Mouse (Mus musculus): Measurements from ENCODE around the gene Abcc4. TPM values are rescaled to one million over a fixed set of nuclear protein-coding genes. Genes with fewer than 3 reads are reported as not detected.
A peak's percentile ranks its signal among the peaks of the same experiment; 100 is the strongest.

Abcc4 gene
- total RNA-seq, 2 experiments from 2014 or later: 10.1 to 12.5 TPM

DNA sequence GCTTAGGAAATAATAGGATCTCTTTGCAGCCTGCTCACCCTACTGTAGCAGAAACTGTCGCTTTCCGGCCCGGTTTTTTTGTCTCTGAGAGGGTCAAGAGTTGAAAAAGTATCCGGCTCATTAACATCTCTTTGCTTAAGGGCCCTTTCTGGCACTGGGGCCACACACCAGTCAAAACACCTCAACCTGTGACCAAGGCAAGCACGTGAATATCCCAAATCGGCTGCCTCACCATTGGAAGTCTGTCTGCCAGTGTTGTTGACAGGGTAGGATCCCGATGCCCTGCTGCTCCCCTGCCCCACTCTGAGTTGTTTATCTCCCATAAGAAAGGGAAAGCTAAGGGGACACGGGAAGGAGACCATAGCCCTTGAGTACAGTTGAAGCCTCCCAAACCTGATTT is 7.8 kb upstream of the Abcc4 start:
- ATAC-seq (replicated peaks; ENCODE audit: low FRiP score, poor library complexity, severe bottlenecking): no peak

DNA sequence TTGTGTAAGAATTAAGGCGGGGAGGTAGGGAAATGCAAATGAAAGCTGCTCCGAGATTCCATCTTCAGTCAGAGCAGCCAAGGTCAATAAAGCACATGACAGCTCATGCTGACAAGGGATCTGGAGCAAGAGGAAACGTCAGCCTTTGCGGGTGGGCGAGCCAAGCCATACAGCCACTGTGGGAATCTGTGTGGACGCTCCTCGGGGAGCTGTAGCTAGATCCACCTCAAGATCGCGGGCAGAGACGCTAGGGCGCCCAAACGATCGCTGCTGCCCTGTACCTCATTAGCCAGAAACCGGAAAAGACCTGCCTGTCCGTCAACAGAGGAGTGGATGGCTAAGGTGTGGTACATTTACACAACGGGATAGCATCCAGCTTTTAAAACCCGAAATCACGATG is 7.4 kb upstream of the Abcc4 start:
- ATAC-seq (replicated peaks; ENCODE audit: low FRiP score, poor library complexity, severe bottlenecking): no peak

DNA sequence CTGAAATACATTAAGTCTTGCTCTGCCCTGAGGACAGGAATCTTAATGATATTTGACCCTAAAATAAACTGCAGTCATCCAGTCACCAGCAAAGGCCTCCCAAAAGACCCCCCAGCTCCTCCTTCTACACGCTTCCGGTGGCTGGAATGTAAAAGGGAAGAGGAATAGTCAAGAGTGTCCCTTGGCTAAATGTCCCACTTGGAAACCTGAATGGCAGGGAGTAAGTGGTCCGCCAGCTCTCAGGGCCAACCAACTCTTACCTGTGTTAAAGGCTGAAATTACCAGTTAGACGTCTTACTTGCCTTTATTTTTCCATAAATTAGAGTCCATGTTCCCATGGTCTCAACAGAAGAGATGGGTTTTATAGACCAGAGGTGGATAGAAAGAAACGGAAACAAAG is 6.9 kb upstream of the Abcc4 start:
- no peak for ATAC-seq (replicated peaks; ENCODE audit: low FRiP score, poor library complexity, severe bottlenecking)

DNA sequence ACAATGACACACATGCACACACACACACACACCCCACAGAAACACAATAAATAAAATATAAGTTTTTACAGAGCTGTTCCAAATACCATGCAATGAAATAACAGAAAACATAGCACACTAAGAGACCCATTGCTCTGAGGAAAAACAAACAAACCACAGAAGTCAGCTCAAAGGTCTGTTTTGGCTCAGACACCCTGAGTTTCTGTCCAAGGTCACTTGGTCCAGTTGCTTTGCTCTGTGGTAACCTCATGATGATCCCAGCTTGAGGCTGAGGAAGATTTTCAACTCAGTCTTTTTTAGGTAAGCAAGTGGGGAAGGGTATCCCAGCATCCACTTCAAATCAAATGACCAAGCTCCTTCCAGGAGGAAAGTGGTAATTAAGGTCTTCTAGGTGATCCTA is 4.9 kb upstream of the Abcc4 start:
- ATAC-seq (replicated peaks; ENCODE audit: low FRiP score, poor library complexity, severe bottlenecking): no peak

DNA sequence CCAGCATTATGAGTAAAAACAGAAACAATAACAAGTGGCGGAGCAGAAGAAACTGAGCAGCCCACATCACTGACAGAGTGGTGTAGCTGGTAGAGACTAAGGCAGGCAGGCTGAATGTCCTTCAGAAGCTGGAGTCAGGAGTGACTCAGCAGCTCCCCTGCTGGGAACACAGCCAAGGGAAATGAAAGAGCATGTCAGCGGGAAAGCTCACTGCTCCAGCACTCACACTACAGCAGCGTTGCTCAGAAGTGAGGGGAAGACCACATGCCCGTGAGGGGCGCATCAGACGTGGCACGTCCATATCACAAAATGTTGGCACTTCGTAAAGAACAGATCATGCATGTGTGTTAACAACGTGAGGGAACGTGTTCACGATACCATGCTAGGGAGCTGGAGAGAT is 3.7 kb upstream of the Abcc4 start:
- peak; percentile 88 for ATAC-seq (replicated peaks; ENCODE audit: low FRiP score, poor library complexity, severe bottlenecking)

DNA sequence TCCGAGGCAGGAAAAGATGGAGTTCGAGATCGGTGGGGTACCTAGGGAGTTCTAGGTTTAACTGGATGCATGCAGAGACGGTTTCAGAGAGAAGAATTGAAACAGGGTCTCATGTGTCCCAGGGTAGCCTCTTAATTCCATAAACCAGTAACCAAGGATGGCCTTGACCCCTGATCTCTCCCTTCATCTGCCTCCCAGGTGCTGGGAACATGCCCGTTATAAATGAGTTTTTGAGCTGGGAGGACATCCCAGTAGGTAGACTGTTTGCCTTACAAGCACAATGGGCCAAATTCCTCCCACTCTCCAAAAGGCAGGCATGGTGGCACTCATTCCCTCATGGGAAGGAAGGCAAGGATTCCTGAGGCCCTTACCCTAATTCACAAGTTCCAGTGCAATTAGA is 2.1 kb upstream of the Abcc4 start:
- no peak for ATAC-seq (replicated peaks; ENCODE audit: low FRiP score, poor library complexity, severe bottlenecking)

DNA sequence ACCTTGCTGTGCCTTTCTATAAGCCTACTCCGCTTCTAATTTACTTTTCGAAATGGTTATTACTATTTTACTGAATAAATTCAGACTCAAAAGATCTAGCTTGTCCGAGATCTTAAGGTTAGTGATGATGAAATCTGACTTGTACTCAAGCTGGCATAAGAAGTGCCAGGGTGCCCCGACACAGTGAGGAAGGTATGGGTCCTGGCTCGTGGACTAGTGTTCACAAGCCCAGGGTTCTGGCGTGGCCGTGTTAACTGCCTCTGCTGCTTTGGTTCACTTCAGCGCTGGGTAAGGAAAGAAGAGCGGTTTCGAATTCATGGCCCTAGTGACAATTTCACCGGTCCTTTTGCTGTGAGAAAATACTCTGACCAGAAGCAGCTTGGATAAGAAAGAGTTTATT is 943 bp upstream of the Abcc4 start:
- no peak for ATAC-seq (replicated peaks; ENCODE audit: low FRiP score, poor library complexity, severe bottlenecking)

DNA sequence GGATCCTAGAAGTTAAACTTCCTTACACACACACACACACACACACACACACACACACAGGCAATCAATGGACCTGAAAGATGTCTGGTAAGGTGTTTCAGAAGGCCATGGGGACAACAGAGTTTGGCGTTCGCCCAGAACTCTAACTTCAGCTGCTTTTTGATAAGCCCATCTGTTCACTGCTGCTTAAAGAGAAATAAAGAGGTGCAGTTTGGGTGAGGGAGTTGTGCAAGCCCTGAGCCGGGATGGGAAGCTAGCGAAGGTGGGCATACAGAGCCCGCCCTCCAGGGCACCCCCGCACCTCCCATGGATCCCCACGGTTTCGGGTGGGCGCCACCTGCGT is 583 bp downstream of the Abcc4 start:
- ATAC-seq (replicated peaks; ENCODE audit: low FRiP score, poor library complexity, severe bottlenecking): 0 out of 2 replicates have a peak, but pooled peaks have one; percentile 24

DNA sequence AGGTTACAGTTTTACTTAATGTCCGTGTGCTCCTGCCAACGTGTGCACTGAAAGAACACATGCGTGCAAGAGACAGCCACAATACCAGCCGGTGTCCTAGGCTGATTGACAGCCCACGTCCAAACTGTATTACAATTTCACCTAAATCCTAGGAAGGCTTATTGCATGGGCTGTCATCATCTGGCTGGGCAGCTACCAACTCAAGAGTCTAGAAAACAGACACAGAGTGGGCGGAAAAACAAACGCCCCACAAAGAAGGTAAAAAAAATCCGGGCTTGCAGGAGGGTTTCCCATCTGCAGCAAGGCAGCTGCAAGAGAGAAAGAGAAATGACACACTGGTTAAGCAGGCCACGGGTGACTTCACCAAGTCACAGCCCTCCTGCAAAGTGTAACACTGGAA is 2.7 kb downstream of the Abcc4 start:
- ATAC-seq (replicated peaks; ENCODE audit: low FRiP score, poor library complexity, severe bottlenecking): no peak

DNA sequence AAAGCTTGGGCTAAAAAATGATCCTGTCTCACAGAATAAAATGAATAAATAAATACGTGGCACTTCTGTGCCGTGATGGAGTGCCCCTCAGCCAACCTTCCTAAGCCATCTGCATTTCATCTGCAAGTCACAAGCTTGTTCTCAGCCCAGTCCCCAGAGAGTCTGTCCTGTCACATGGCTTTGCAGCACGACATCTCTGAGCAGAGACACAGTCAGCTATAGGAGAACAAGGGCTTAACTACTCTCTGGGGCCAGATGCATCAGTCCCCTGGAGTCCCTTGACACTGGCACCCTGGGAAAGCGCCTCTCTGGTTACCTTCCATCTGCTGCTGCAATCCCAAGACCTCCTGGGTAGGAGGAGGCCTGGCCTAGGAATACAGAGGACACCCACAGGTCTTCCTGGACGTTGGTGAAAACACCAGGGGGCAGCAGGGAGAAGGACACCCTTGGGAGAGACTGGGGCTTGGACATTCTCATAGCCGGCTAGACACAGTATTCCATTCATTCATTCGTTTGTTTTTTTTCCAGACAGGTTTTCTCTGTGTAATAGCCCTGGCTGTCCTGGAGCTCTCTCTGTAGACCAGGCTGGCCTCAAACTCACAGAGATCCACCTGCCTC is 3.9 kb downstream of the Abcc4 start:
- no peak for ATAC-seq (replicated peaks; ENCODE audit: low FRiP score, poor library complexity, severe bottlenecking)

DNA sequence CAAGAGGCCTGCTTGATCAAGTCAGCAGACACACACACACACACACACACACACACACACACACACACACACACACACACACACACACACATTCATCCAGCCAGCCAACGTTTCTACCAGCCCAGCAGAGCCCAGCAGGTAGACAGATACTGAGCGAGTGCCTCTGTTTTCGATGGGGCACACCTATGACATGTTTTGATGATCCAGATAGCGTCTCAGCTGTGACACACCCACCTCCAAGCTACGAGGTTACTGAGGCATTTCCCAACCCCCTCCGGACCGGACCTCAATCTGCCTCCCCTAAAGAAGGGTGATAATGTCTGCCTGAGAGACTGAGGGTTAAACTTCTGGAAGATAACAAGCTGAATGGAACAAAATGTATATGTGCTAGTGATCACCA is 5.4 kb downstream of the Abcc4 start:
- no peak for ATAC-seq (replicated peaks; ENCODE audit: low FRiP score, poor library complexity, severe bottlenecking)

DNA sequence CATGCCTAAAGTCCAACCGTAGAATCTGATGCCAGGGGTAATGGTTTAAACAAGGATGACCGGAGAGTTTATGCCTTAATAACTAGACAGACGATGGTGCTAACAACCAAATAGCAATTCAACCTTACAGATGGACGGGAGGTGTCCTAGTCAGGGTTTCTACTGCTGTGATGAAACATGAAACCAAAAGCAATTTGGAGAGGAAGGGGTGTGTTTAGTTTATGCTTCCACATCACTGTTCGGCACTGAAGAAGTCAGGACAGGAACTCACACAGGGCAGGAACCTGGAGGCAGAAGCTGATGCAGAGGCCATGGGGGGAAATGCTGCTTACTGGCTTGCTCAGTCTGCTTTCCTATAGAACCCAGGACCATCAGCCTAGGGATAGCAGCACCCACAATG is 6.1 kb downstream of the Abcc4 start:
- no peak for ATAC-seq (replicated peaks; ENCODE audit: low FRiP score, poor library complexity, severe bottlenecking)

DNA sequence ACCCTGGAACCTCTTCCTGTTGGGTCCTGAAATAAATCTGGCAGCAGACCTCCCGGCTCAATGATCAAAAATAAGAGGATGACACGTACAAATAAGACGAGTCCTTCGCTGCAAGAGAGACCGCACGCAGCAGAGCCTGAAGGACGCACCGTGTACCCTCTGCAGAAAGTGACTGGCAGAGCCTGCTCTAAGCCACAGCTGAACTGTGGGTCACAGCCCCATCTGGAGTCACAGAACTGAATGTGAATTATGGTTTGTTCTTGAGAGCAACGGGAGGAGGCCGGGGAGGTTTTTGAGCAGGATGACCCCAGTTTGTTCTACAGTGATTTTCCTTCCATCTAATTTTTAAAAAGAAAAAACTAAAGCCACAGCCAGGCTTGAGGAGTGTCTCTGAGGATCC is 6.5 kb downstream of the Abcc4 start:
- no peak for ATAC-seq (replicated peaks; ENCODE audit: low FRiP score, poor library complexity, severe bottlenecking)

DNA sequence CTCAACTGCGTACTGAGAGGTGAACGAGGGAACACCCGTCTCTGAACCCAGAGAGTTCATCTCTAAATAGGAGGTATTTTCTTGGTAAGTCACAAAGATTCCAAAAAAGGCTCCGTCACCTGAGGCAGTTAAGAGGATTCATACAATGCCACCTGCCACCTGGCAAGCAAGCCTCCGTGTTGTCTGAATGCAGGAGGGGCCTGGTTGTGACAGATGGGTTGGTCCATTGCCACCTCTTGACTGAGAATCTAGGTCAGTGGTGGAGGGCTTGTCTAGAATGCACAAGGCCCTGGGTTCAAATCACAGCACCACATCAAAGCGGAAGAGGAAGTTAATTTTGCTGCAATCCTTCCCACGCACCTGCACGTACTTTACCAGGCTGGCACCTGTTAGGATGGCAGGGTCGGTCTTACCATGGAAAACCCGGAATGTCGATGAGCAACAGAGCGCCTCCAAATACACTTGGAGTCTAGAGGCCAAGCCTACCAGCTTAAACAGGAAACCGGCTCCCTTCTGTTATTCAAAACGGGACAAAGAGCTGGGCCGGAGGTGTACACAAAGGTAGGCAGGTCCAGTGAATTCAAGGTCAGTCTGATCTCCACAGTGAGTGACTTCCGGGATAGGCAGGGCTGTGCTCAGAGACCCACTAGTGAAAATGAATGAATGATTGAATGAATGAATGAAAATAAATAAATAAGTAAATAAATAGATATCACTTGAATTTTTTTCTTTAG is 9.3 kb downstream of the Abcc4 start:
- ATAC-seq (replicated peaks; ENCODE audit: low FRiP score, poor library complexity, severe bottlenecking): no peak

DNA sequence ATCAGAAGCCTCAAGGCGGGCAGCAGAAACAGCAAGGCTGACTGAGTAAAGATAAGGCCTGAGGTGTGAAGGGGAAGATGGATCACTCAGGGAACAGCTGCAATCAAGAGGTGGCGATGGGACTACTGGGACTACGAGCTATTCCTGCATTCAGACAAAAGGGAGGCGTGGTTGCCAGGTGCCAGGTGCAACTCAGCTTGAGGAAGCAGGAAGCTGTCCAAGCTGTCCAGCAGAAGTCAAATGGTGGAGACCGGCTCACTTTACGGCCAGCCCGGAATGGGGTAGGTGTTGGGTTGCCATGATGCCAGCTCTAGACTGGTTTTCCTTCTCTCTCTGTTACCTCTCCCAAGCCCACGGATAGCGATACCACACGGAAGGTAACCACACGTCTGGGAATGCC is 10.2 kb downstream of the Abcc4 start:
- ATAC-seq (replicated peaks; ENCODE audit: low FRiP score, poor library complexity, severe bottlenecking): no peak

DNA sequence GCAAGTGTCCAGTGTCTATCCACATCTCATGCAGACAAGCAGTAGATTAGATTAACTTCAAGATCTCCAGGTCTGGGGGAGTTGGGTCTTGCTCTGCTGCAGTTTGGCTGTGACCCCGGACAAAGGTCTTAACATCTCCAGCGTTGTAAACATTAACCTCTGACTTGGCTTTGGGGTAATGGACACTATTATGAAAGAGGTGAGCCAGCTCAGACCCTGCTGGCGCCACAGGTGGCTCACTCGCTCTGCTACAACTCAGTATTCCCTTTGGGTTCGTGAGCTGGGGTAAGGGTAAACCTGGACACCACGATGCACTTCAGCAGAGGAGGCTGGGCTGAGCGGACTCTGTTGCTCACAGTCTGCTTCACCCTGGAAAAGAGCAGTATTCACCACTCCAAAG is 11.7 kb downstream of the Abcc4 start:
- ATAC-seq (replicated peaks; ENCODE audit: low FRiP score, poor library complexity, severe bottlenecking): no peak

DNA sequence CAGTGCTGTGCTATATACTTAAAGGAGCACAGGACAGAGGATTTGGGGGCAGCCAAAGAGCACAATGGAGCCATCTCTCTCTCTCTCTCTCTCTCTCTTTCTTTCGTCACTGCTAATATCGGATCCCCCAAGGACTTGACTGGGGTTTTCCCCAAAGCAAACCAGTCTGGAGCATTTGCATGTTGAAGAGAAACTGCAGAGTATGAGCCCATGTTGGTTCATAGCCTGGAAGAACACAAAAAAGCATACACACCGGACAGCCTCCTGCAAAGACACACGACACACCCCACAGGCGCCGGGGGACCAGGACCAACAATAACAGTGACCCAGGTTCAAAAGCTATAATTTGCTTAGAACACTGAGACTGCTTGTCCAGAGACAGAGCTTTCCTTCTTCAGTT is 14.1 kb downstream of the Abcc4 start:
- no peak for ATAC-seq (replicated peaks; ENCODE audit: low FRiP score, poor library complexity, severe bottlenecking)

DNA sequence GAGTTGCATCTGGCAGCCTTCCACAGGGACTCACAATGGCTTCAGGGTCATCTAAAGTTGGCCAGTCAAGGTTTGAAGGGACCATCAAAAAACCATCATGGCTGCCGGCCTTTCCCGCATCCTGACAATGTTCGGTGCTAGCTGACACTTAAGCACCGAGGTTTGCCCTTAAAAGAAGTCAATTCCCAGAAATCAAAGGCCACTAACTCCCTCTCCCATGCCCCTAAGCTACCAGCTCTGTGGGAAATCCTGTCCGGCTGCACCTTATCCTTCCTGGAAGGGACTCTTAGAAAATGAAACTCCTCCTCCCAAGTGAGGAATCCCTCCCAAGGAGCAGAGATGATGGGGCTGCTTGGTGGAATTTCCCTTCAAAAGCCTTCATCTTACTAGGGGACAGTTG is 14.6 kb downstream of the Abcc4 start:
- no peak for ATAC-seq (replicated peaks; ENCODE audit: low FRiP score, poor library complexity, severe bottlenecking)

DNA sequence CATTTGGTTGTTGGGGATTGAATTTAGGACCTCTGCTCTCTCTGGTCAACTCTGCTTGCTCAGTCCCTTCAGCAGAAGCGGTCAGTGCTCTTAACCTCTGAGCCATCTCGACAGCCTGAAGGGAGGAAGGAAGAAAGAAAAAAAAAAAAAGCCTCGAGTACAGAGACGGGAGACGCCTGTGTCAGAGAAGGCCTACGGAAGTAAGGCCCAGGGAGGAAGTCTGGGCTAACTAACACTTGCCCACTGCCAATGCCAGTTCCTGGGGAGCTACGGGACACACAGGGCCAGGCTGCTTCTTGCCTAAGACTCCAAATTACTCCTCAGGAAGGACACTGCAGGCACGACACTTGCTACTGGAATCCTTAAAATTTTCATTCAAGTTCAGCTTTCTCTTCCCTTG is 15.1 kb downstream of the Abcc4 start:
- no peak for ATAC-seq (replicated peaks; ENCODE audit: low FRiP score, poor library complexity, severe bottlenecking)

DNA sequence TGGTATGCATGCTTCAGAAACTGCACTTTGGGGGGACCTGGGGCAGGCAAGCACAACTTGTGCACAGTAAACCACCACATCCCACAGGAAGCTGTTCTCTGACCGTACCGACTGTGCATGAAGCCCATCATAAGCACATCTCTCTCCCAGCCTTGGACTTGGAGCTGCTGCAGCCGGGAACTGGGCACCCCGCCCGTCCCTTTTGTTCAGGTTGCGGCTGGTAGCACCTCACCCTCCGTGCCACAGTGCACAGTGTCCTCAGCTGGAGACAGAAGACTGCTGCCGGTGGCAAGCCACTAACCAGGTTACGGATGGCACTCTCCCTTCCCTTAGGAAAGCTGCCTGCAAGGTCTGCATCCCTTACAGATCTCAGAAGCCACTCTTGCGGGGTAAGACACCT is 15.7 kb downstream of the Abcc4 start:
- no peak for ATAC-seq (replicated peaks; ENCODE audit: low FRiP score, poor library complexity, severe bottlenecking)

DNA sequence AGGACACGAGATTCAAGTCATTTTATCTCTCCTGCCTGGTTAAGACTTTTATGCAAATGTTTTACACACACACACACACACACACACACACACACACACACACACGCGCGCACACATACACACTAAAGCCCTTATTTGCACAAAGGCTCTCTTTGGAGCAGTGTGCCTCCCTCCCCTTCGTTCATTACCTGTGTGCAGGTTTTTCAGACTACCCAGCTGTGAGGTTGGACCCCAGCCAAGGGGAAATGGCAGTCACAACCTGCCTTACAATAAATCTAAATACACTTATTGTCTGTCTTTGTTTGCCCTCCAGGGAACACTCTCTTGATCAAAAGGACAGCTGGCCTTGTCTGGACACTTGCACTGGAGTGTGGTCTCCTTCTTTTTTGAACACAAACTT is 17.4 kb downstream of the Abcc4 start:
- ATAC-seq (replicated peaks; ENCODE audit: low FRiP score, poor library complexity, severe bottlenecking): no peak

DNA sequence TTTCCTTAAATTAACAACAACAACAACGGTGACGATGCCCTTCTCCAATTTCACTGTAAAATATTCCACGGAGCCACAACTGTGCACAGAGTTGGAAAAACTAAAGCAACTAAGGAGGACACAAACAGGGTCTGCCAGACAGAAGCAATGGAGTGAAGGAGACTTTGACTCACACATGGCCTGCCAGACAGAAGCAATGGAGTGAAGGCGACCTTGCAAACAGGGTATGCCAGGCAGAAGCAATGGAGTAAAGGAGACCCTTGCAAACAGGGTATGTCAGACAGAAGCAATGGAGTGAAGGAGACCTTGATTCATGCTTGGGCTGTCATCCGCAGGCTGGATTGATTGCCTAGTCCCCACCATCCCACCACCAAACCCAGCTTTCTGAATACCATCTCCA is 19.2 kb downstream of the Abcc4 start:
- ATAC-seq (replicated peaks; ENCODE audit: low FRiP score, poor library complexity, severe bottlenecking): no peak

Data from erythroblast, adult 5-6 weeks (primary cell).